Mouse (Mus musculus): Measurements from ENCODE around the gene Scfd2. TPM values are rescaled to one million over a fixed set of nuclear protein-coding genes. Genes with fewer than 3 reads are reported as not detected.

The Scfd2 gene
- total RNA-seq, 2 experiments from 2014 or later = 25.7 to 26.6 TPM

GRCm38 (mm10) chr5:74297113-74297512 lies 234.4 kb downstream of the Scfd2 start:
- no peak for DNase-seq (ENCODE audit: extremely low spot score in 1 of 2, low spot score in 2 of 2)
- intact Hi-C loops (cut with DNase I) = no loop called here

- DNase-seq (ENCODE audit: extremely low spot score in 1 of 2, low spot score in 2 of 2) = no peak
- intact Hi-C loops (cut with DNase I) = no loop called here
These were observed 235.5 kb downstream of the Scfd2 start for GRCm38 (mm10) chr5:74296096-74296495.

GRCm38 (mm10) chr5:74293513-74293912 lies 238.0 kb downstream of the Scfd2 start:
- intact Hi-C loops (cut with DNase I) = no loop called here
- DNase-seq (ENCODE audit: extremely low spot score in 1 of 2, low spot score in 2 of 2) = no peak

GRCm38 (mm10) chr5:74292050-74292449 lies 239.5 kb downstream of the Scfd2 start:
- DNase-seq (ENCODE audit: extremely low spot score in 1 of 2, low spot score in 2 of 2) = no peak

GRCm38 (mm10) chr5:74291575-74291974 lies 240.0 kb downstream of the Scfd2 start:
- intact Hi-C loops (cut with DNase I) = no loop called here
- no peak for DNase-seq (ENCODE audit: extremely low spot score in 1 of 2, low spot score in 2 of 2)

More at GRCm38 (mm10) chr5:74292050-74292449, 239.5 kb downstream of the Scfd2 start:
- intact Hi-C loops (cut with DNase I) = no loop called here

GRCm38 (mm10) chr5:74289957-74290356 lies 241.6 kb downstream of the Scfd2 start:
- intact Hi-C loops (cut with DNase I) = loop anchor here (10.0 kb wide), 2 partner anchors 525 to 605 kb away; no protein-coding TSS in a partner anchor
- DNase-seq (ENCODE audit: extremely low spot score in 1 of 2, low spot score in 2 of 2) = no peak

GRCm38 (mm10) chr5:74288206-74288605 lies 243.4 kb downstream of the Scfd2 start:
- no peak for DNase-seq (ENCODE audit: extremely low spot score in 1 of 2, low spot score in 2 of 2)
- intact Hi-C loops (cut with DNase I) = loop anchor here (10.0 kb wide), 2 partner anchors 523 to 603 kb away; no protein-coding TSS in a partner anchor

GRCm38 (mm10) chr5:74286301-74286700 lies 245.3 kb downstream of the Scfd2 start:
- intact Hi-C loops (cut with DNase I) = loop anchor here (10.0 kb wide), 2 partner anchors 522 to 602 kb away; no protein-coding TSS in a partner anchor
- DNase-seq (ENCODE audit: extremely low spot score in 1 of 2, low spot score in 2 of 2) = no peak

GRCm38 (mm10) chr5:74285764-74286163 lies 245.8 kb downstream of the Scfd2 start:
- no peak for DNase-seq (ENCODE audit: extremely low spot score in 1 of 2, low spot score in 2 of 2)
- intact Hi-C loops (cut with DNase I) = loop anchor here (10.0 kb wide), 2 partner anchors 521 to 601 kb away; no protein-coding TSS in a partner anchor

- intact Hi-C loops (cut with DNase I) = loop anchor here (10.0 kb wide), 2 partner anchors 520 to 600 kb away; no protein-coding TSS in a partner anchor
- no peak for DNase-seq (ENCODE audit: extremely low spot score in 1 of 2, low spot score in 2 of 2)
These were observed 246.3 kb downstream of the Scfd2 start for GRCm38 (mm10) chr5:74285289-74285688.

GRCm38 (mm10) chr5:74283545-74283944 lies 248.0 kb downstream of the Scfd2 start:
- intact Hi-C loops (cut with DNase I) = loop anchor here (10.0 kb wide), 2 partner anchors 519 to 599 kb away; no protein-coding TSS in a partner anchor
- DNase-seq (ENCODE audit: extremely low spot score in 1 of 2, low spot score in 2 of 2) = no peak

GRCm38 (mm10) chr5:74281480-74281879 lies 250.1 kb downstream of the Scfd2 start:
- intact Hi-C loops (cut with DNase I) = loop anchor here (10.0 kb wide), 2 partner anchors 517 to 597 kb away; no protein-coding TSS in a partner anchor
- DNase-seq (ENCODE audit: extremely low spot score in 1 of 2, low spot score in 2 of 2) = no peak

- DNase-seq (ENCODE audit: extremely low spot score in 1 of 2, low spot score in 2 of 2) = no peak
- intact Hi-C loops (cut with DNase I) = loop anchor here (5.0 to 10.0 kb wide), 6 partner anchors 82 to 595 kb away; partner anchors contain the start of genes Rasl11b and Usp46
These were observed 251.9 kb downstream of the Scfd2 start for GRCm38 (mm10) chr5:74279673-74280072.

GRCm38 (mm10) chr5:74278428-74278827 lies 253.1 kb downstream of the Scfd2 start:
- intact Hi-C loops (cut with DNase I) = loop anchor here (5.0 to 10.0 kb wide), 4 partner anchors 81 to 426 kb away; partner anchors contain the start of genes Rasl11b and Usp46
- no peak for DNase-seq (ENCODE audit: extremely low spot score in 1 of 2, low spot score in 2 of 2)

- intact Hi-C loops (cut with DNase I) = loop anchor here (5.0 to 10.0 kb wide), 4 partner anchors 80 to 425 kb away; partner anchors contain the start of genes Rasl11b and Usp46
These were observed 253.8 kb downstream of the Scfd2 start for GRCm38 (mm10) chr5:74277712-74278111.

GRCm38 (mm10) chr5:74277216-74277615 lies 254.3 kb downstream of the Scfd2 start:
- intact Hi-C loops (cut with DNase I) = loop anchor here (5.0 to 10.0 kb wide), 4 partner anchors 80 to 425 kb away; partner anchors contain the start of genes Rasl11b and Usp46

More at GRCm38 (mm10) chr5:74277712-74278111, 253.8 kb downstream of the Scfd2 start:
- peak; percentile 88 to 89 for DNase-seq (ENCODE audit: extremely low spot score in 1 of 2, low spot score in 2 of 2)

GRCm38 (mm10) chr5:74273313-74273712 lies 258.2 kb downstream of the Scfd2 start:
- DNase-seq (ENCODE audit: extremely low spot score in 1 of 2, low spot score in 2 of 2) = no peak
- intact Hi-C loops (cut with DNase I) = loop anchor here (10.0 kb wide), 1 partner anchor 329 kb away; no protein-coding TSS in a partner anchor

More at GRCm38 (mm10) chr5:74277216-74277615, 254.3 kb downstream of the Scfd2 start:
- peak in 1 of 2 experiments; percentile 64 for DNase-seq (ENCODE audit: extremely low spot score in 1 of 2, low spot score in 2 of 2)

- DNase-seq (ENCODE audit: extremely low spot score in 1 of 2, low spot score in 2 of 2) = no peak
- intact Hi-C loops (cut with DNase I) = no loop called here
These were observed 263.7 kb downstream of the Scfd2 start for GRCm38 (mm10) chr5:74267736-74268369.

GRCm38 (mm10) chr5:74267196-74267595 lies 264.4 kb downstream of the Scfd2 start:
- intact Hi-C loops (cut with DNase I) = no loop called here
- DNase-seq (ENCODE audit: extremely low spot score in 1 of 2, low spot score in 2 of 2) = no peak

GRCm38 (mm10) chr5:74266476-74266819 lies 265.1 kb downstream of the Scfd2 start:
- no peak for DNase-seq (ENCODE audit: extremely low spot score in 1 of 2, low spot score in 2 of 2)
- intact Hi-C loops (cut with DNase I) = no loop called here

Data from left cerebral cortex, postnatal 10 days (tissue).